Mouse (Mus musculus) embryonic facial prominence, embryonic 10.5 days (tissue): Measurements from ENCODE around the gene Tuft1. TPM values are rescaled to one million over a fixed set of nuclear protein-coding genes. Genes with fewer than 3 reads are reported as not detected.

ENCODE experiments used
- DNase-seq: peaks from one replicate; pipeline ENCODE4 v3.0.0-alpha.2; 2017; ENCODE audit warnings: low spot score
- H3K27ac ChIP-seq: fragments of 300-500 bp; sonication (generic); replicated peaks from 2 replicates; pipeline ENCODE4 v1.5.1; 2016; ENCODE audit warnings: mild to moderate bottlenecking
- H3K27me3 ChIP-seq: fragments of 300-500 bp; sonication (generic); replicated peaks from 2 replicates; pipeline ENCODE4 v1.6.1; 2016; ENCODE audit warnings: low read depth, mild to moderate bottlenecking; ENCODE audit not compliant: poor library complexity, severe bottlenecking
- H3K36me3 ChIP-seq: fragments of 300-500 bp; sonication (generic); replicated peaks from 2 replicates; pipeline ENCODE4 v1.6.1; 2016; ENCODE audit warnings: mild to moderate bottlenecking, moderate library complexity
- H3K4me1 ChIP-seq: fragments of 300-500 bp; sonication (generic); 2 replicates; pipeline ENCODE4 v1.6.1; 2016
- H3K4me3 ChIP-seq: fragments of 300-500 bp; sonication (generic); 2 replicates; pipeline ENCODE4 v1.5.1; 2016; ENCODE audit warnings: mild to moderate bottlenecking, moderate library complexity
- H3K9me3 ChIP-seq: fragments of 300-500 bp; sonication (generic); 2 replicates; pipeline ENCODE4 v1.6.1; 2016; ENCODE audit warnings: mild to moderate bottlenecking
- WGBS: fragments of 180-500 bp; shearing (Covaris S2); methylation state at CpG from one replicate; pipeline ENCODE4 v1.1.7; 2016; 5-methylcytosine and 5-hydroxymethylcytosine counted together
- polyA plus RNA-seq: library from polyadenylated mRNA; unstranded; fragments of >200 nt; fragmentation: Nextera tagmentation; extraction: Ambion mirVana; gene quantifications from 2 replicates; pipeline ENCODE4 v1.2.1, GENCODE M21; 2016

Tuft1 gene
- polyA plus RNA-seq, 1 experiment from 2014 or later, result 4.7 TPM

DNA sequence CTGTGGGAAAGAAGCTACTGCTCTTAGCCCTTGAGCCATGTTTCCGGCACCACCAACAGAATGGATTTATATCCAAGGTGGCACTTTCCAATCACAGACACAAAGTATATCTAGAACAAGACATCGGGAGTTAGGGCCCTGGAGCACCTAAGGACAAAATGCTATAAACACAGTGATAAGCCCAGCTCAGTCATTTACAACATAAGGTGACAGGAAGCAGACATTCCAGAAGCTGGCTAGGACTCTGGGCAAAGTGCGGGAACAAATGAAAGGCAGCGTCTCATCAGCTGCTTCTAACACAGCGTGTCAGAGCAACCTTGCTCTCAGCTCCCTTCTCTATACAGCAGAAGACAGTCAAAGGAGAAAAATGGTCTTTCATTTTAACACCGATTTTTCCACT lies 84.2 kb downstream of the Tuft1 start:
- 87% methylated on average over 6 of the region's 6 CpGs for WGBS

DNA sequence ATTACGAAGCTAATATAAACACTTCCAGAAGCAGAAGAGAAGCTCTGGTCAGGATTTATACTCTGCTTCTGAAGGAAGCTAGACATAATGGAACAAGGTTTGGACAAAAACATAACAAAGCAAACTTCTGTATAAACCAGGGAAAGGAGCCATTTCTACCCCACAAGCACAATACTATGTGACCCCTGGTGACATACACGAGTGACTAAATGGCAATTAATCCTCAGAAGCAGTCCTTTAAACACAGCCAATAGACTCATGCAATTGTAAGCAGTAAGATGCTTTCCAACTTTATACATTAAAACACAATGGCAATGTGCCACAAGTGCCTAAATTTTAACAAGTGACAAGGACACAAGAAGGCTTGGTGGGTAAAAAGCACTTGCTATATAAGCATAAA lies 91.4 kb downstream of the Tuft1 start:
- no peaks in the 10 kb centered on the region for H3K9me3 ChIP-seq
- WGBS, result 65% methylated on average over 2 of the region's 2 CpGs
- DNase-seq, result no peak
- 0 out of 2 replicates have a peak, but pooled peaks cover 2% of the 10 kb centered on the region for H3K36me3 ChIP-seq
- H3K27ac ChIP-seq, result no peak overlapping the region
- peaks cover 18% of the 10 kb centered on the region for H3K4me1 ChIP-seq
- no peak overlapping the region for H3K4me3 ChIP-seq
- no peaks in the 10 kb centered on the region for H3K27me3 ChIP-seq

More for the DNA sequence above, 84.2 kb downstream of the Tuft1 start:
- Histone ChIP-seq H3K4me3 (no peak overlapping the region), H3K4me1 (peaks cover 7% of the 10 kb centered on the region), H3K9me3 (no peaks in the 10 kb centered on the region), H3K27ac (no peak overlapping the region), H3K36me3 (0 out of 2 replicates have a peak, but pooled peaks cover 2% of the 10 kb centered on the region), H3K27me3 (no peaks in the 10 kb centered on the region)
- no peak for DNase-seq

DNA sequence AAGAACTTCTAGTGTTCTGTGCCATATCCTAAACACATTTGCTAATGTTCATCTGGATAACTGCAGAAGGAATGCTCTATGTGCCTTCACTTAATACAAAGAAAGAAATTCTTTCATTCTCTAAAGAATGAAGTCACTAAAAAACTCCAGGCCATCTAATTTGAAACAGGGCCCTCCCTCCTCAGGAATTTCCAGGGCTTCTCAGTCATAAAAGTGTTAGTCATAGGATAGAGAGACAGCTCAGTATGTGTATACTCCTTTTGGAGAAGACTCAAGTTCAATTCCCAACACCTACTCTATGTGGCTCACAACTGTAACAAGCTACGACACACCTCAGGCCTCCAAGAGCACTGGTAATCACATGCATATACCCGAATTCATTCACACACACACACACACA lies 93.1 kb downstream of the Tuft1 start:
- DNase-seq, result no peak
- 50% methylated on average over 2 of the region's 2 CpGs for WGBS
- Histone ChIP-seq H3K27ac (no peak overlapping the region), H3K27me3 (no peaks in the 10 kb centered on the region), H3K9me3 (no peaks in the 10 kb centered on the region), H3K36me3 (peaks cover 11% of the 10 kb centered on the region), H3K4me1 (peaks cover 18% of the 10 kb centered on the region), H3K4me3 (no peak overlapping the region)

DNA sequence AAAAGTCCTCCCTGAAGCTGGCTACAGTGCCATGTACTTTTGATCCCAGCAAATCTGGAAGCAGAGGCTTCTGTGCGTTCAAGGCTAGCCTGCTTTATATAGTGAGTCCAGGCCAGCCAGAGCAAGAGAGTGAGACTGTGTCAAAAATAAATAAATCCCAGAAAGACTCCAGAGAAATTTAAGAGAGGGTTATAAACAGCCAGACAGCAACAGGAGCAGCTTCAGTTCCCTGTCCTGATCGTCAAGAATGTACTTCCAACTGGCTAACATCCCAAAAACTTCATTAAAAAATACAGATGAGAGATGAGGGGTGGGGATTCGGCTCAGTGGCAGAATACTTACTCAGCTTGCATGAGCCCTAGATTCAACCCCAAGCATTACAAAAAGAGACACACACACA lies 93.5 kb downstream of the Tuft1 start:
- Histone ChIP-seq H3K27ac (peak overlapping the region; percentile 35; the same call in 1 of the 2 replicates), H3K9me3 (no peaks in the 10 kb centered on the region), H3K4me3 (no peak overlapping the region), H3K4me1 (peaks cover 18% of the 10 kb centered on the region), H3K36me3 (peaks cover 15% of the 10 kb centered on the region), H3K27me3 (no peaks in the 10 kb centered on the region)
- WGBS, result 57% methylated on average over 3 of the region's 3 CpGs
- no peak for DNase-seq

DNA sequence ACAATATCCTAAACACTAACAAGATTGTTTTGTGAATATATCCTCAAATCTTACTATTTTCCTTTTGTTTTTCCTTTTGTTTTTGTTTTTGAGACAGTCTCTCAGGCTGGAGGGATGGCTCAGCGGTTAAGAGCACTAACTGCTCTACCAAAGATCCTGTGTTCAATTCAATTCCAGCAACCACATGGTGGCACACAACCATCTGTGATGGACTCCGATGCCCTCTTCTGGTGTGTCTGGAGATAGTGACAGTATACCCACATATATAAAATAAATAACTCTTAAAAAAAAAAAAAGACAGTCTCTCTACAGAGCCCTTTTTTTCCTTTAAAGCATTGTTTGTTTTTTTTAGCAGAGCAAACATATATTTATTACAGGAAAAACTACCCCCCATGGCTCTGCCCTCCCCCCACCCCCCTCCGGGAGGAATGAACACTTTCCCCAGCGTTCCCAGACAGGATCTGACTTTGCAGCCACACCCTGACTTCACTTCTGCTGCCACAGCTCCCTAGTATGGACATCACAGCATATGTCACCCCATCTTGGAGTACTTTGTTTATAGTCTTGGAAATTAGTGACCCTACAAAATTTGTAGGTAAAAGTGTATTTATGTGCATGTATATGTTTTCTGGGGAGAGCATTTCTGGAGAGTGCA lies 94.2 kb downstream of the Tuft1 start:
- H3K36me3 ChIP-seq, result peaks cover 22% of the 10 kb centered on the region
- no peaks in the 10 kb centered on the region for H3K27me3 ChIP-seq
- no peak for DNase-seq
- peaks cover 18% of the 10 kb centered on the region for H3K4me1 ChIP-seq
- H3K27ac ChIP-seq, result no peak overlapping the region
- no peaks in the 10 kb centered on the region for H3K9me3 ChIP-seq
- WGBS, result 71% methylated on average over 4 of the region's 4 CpGs
- H3K4me3 ChIP-seq, result no peak overlapping the region

DNA sequence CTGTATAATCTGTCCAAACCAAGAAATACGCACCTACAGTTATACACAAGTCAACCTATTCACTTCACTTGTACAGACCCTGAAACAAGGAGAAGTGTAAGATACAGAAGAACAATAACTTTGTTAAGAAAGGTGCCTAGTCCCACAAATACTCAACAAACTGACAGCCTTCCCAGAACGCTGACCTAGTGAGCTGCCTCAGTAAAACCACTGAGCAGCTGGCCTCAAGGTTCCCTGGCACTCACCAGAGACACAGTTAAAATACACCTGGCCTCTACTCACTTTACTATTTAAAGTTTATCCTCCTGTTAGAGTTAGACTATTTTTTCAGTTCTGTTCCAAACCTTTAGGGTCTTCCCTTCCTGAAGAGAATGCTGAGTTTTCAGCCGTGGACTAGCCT lies 95.5 kb downstream of the Tuft1 start:
- peaks cover 18% of the 10 kb centered on the region for H3K4me1 ChIP-seq
- no peak for DNase-seq
- 77% methylated on average over 3 of the region's 3 CpGs for WGBS
- no peak overlapping the region for H3K27ac ChIP-seq
- no peaks in the 10 kb centered on the region for H3K27me3 ChIP-seq
- H3K36me3 ChIP-seq, result peaks cover 35% of the 10 kb centered on the region
- no peaks in the 10 kb centered on the region for H3K9me3 ChIP-seq
- H3K4me3 ChIP-seq, result no peak overlapping the region

Other genes starting within 250 kb of the Tuft1 start
- 14.2 and 16.5 TPM in 2 replicates for gene Tdrkh, start 245.6 kb downstream of the Tuft1 start, polyA plus RNA-seq
- 68.5 and 71.4 TPM in 2 replicates for gene Mrpl9, start 215.6 kb downstream of the Tuft1 start, polyA plus RNA-seq
- 0.56 and 0.60 TPM in 2 replicates for gene Oaz3, start 215.0 kb downstream of the Tuft1 start, polyA plus RNA-seq
- 25.4 and 28.7 TPM in 2 replicates for gene Celf3, start 180.6 kb downstream of the Tuft1 start, polyA plus RNA-seq
- 1.8 and 3.2 TPM in 2 replicates for gene Riiad1, start 178.5 kb downstream of the Tuft1 start, polyA plus RNA-seq
- 39.3 and 40.7 TPM in 2 replicates for gene Snx27, start 76.2 kb downstream of the Tuft1 start, polyA plus RNA-seq
- not detected in 2 replicates for gene Gm10972, start 15.8 kb downstream of the Tuft1 start, polyA plus RNA-seq
- gene Selenbp2, start 34.7 kb upstream of the Tuft1 start, polyA plus RNA-seq, result not detected in 2 replicates
- gene Cgn, start 127.6 kb upstream of the Tuft1 start, polyA plus RNA-seq, result 10.7 and 10.8 TPM in 2 replicates
- gene Pogz, start 178.7 kb upstream of the Tuft1 start, polyA plus RNA-seq, result 18.5 and 20.3 TPM in 2 replicates
- gene Psmb4, start 228.1 kb upstream of the Tuft1 start, polyA plus RNA-seq, result 336 and 337 TPM in 2 replicates